Mouse (Mus musculus): ENCODE results near the gene Omg. TPM values are rescaled to one million over a fixed set of nuclear protein-coding genes. Genes with fewer than 3 reads are reported as not detected.
A peak's percentile ranks its signal among the peaks of the same experiment; 100 is the strongest.

Gene Omg
- total RNA-seq (2015; ENCODE audit: low replicate concordance) (not detected in 2 replicates), total RNA-seq (2017; ENCODE audit: low replicate concordance) (not detected in 2 replicates)

DNA sequence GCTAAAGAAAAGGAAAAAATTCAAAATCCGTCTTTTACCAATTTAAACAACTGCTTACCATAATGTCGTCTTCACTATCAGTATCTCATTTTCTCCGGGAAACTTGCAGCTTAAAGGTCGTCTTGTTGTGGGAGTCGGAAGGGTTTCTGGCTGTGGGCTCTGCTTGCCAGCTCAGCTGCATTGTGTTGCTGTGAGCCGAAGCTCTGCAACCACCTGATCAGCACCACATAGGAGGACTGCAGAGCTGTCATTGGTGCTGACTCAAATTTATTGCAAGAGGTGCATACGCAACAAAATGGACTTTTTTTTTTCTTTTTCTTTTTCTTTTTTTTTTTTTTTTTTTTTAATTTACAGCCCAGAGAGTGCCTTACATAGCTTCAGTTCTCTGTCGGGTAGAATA, at the start of gene Omg:
Gene Omg, minus strand, starts transcription at position 240 of the 400 bp plus-strand sequence.
- ATAC-seq (replicated peaks; ENCODE audit: low FRiP score, poor library complexity, severe bottlenecking) = no peak

- ATAC-seq (replicated peaks; ENCODE audit: low FRiP score, poor library complexity, severe bottlenecking) = peak; percentile 57; the same call in 1 of the 2 replicates
Observed at GRCm38 (mm10) chr11:79552622-79553021, 48.7 kb upstream of the Omg start.

DNA sequence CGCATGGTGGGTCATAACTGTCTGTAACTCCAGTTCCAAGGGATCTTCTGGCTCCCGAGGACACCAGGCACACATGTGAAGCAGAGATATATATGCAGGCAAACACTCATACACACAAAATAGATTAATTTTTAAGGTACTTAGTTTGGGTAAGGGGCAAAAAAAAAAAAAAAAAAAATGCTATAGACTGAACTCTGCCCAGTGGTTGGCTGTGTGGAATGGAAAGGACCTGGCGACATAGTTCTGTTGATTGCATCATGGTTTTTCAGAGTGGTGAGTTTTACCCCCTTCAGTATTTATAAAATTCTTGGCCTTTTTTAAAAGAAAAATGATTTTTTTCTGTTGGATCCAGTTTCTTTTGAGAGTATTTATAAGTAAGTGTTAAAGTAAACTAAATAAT, 32.4 kb upstream of the Omg start:
- no peak for ATAC-seq (replicated peaks; ENCODE audit: low FRiP score, poor library complexity, severe bottlenecking)

DNA sequence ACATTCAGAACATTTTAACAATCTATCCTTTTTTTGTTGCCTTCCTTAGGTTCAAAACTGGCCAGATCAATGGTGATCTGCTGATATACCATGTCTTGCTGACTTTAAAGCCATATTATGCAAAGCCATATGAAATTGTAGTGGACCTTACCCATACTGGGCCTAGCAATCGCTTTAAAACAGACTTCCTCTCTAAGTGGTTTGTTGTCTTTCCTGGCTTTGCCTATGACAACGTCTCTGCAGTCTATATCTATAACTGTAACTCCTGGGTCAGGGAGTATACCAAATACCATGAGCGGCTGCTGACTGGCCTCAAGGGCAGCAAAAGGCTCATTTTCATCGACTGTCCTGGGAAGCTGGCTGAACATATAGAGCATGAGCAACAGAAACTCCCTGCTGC, 31.7 kb upstream of the Omg start:
- ATAC-seq (replicated peaks; ENCODE audit: low FRiP score, poor library complexity, severe bottlenecking) = no peak

GRCm38 (mm10) chr11:79533950-79534690, 30.2 kb upstream of the Omg start:
- ATAC-seq (replicated peaks; ENCODE audit: low FRiP score, poor library complexity, severe bottlenecking) = no peak

GRCm38 (mm10) chr11:79533311-79533710, 29.4 kb upstream of the Omg start:
- no peak for ATAC-seq (replicated peaks; ENCODE audit: low FRiP score, poor library complexity, severe bottlenecking)

DNA sequence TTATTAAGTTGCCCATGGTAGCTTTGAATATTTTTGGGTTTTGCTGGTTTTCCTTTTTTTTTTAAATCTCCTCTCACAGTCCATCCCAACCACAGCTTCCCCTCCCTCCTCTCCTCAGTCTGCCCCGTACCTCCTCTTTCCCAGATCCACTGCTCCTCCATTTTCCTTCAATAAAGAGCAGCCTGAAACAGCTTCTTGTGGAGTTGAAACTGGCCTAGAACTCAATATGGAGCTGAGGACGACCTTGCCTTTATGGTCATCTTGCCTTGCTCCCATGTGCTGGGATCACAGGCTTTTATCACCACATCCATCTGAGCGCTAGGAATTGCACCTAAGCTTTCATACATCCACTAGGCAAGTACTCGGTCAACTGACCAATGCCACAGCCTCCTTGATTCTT, 27.6 kb upstream of the Omg start:
- ATAC-seq (replicated peaks; ENCODE audit: low FRiP score, poor library complexity, severe bottlenecking) = no peak

GRCm38 (mm10) chr11:79530774-79531173, 26.9 kb upstream of the Omg start:
- ATAC-seq (replicated peaks; ENCODE audit: low FRiP score, poor library complexity, severe bottlenecking) = no peak

DNA sequence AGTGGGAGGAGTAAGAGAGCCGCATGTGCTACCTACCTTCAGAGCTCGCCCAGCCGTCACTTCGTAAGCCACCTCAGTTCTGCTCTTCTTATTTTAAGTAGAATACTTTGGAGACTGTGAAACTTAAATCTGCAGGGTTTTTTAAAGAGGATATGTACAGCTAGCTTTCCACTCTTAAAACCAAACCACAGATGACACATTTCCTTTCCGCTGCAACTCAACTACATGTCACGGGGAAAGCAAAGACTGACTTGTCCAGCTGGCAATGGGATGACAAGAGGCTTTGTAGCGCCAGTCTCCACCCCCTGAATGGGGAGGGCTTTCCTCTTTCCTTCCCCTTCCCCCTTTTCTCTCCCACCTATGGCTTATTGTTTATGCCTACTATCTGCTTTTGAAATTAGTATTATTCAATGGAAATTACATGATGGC, 26.5 kb upstream of the Omg start, which contains the start of the genes Evi2 and Evi2a:
Gene Evi2, minus strand, starts transcription at position 257 of the 429 bp plus-strand sequence.
Gene Evi2a, minus strand, starts transcription at position 277 of the 429 bp plus-strand sequence.
- ATAC-seq (replicated peaks; ENCODE audit: low FRiP score, poor library complexity, severe bottlenecking) = no peak

GRCm38 (mm10) chr11:79529736-79530135, 25.9 kb upstream of the Omg start:
- ATAC-seq (replicated peaks; ENCODE audit: low FRiP score, poor library complexity, severe bottlenecking) = no peak

DNA sequence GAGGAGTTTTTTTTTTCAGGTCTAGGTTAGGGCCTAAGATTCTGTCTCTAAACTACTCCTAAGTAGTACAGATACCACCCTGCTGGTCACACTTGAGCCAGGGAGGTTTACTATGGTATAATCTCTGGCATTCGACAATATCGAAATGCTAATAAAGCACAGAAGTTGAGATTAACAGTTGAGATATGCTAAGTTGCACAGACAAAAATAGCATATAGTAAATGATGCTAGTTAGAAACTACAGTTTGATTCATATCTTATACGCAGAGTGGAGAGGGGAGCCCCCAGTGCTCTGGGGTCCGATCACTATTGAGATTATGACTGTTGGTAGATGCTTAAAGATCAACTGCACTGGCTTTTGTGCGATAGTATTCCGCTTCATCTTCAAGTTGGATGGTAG, 25.3 kb upstream of the Omg start:
- no peak for ATAC-seq (replicated peaks; ENCODE audit: low FRiP score, poor library complexity, severe bottlenecking)

DNA sequence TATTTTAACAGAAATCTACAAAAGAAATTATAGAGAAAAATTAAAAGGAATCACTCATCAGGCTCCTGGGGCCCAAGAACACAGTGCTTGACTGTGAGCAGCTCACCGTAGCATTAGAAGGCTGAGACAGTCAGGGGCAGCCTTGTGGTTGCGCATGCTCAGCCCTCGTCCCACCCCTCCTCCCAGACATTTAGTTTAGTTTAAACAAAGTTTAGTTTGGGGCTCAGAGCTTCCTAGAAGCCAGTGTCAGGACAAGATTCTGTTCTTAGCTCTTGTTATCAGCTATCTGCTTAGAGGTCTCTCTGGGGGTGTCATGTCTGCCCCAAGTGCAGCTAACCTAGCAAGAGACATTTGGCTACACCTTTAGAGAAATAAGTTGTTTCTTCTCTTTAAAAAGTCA, 24.7 kb upstream of the Omg start:
- 0 out of 2 replicates have a peak, but pooled peaks have one; percentile 37 for ATAC-seq (replicated peaks; ENCODE audit: low FRiP score, poor library complexity, severe bottlenecking)

DNA sequence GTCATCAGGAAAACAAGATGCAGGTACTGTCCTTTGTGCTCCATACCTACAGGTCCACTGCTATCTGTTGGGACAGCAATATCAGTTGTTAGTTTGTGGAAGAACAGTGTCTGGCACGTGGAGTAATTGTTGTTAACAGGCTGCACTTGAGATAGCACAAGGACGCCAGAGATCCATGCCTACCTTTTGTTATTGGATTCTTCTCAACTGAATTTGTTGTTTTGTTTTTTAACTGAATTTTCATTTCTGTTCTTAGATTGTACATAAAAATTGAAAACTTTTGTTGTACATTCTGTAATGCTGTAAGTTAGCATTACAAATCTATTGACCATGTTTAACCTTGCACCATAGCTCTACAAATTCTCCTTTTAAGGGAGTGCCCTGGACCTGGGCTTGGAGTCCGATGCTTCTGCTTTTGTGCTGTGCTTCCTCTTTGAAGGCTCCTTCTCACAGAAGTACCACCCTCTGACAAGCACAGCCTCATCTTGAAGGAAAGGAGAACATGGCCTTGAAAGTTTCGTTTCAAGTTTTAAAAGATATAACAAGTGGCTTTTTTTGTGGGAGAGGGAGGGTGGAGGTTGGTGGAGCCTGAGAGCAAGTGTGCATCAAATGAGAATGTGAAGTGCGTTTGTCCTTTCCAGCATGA, 24.0 kb upstream of the Omg start:
- ATAC-seq (replicated peaks; ENCODE audit: low FRiP score, poor library complexity, severe bottlenecking) = no peak

DNA sequence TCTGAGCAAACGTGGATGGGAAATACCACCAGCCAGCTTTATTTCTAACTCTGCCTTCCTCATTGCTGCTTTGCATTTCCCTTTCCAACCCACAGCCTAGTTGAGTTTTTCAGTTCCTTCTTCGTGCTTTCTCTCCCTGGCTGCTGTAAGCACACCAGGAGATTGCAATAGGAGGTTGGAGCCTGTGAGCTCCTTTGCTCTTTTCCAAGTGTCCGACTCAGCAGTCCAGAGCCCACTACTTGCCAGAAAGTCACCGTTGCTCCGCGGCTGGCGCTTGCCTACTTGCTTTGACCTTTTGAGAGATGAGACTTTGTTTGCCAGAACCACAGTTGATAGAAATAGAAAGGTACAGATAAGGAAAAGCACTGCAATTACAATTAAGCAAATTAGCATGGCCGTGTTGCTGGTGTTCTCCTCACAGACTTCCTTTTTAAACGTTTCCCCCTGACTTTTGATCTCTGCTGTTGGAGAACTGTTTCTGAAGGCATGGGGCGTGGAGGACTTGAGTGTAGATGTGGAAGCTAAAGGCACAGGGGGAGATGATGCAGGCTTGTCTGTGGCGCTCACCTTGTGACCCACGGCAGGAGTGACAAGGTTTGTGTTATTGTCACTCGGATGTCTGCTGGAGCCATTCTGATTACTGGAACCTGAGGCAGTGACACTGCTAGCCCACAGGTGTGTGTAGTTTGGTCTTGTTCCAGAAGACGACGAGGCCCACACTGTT, 23.3 kb upstream of the Omg start:
- no peak for ATAC-seq (replicated peaks; ENCODE audit: low FRiP score, poor library complexity, severe bottlenecking)

DNA sequence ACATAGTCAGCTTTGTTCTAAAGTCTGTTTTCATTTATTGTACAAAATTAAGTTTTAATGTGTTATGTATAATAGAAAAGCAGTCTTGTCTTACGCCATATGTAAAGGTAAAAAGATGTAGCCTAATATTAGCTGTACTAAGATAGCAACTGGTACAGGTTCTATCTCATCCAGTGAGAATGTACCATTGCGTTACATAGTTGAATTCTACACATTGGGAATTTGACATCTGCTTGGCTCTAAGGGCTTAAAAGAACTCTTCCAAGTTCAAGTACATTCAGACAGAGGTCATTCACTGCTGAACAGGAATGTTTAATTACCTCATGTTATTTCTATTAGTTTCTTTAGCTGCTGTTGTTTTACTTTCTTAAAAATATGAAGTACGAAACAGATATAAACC, 22.7 kb upstream of the Omg start:
- ATAC-seq (replicated peaks; ENCODE audit: low FRiP score, poor library complexity, severe bottlenecking) = no peak

GRCm38 (mm10) chr11:79524310-79524575, 20.4 kb upstream of the Omg start:
- ATAC-seq (replicated peaks; ENCODE audit: low FRiP score, poor library complexity, severe bottlenecking) = no peak

DNA sequence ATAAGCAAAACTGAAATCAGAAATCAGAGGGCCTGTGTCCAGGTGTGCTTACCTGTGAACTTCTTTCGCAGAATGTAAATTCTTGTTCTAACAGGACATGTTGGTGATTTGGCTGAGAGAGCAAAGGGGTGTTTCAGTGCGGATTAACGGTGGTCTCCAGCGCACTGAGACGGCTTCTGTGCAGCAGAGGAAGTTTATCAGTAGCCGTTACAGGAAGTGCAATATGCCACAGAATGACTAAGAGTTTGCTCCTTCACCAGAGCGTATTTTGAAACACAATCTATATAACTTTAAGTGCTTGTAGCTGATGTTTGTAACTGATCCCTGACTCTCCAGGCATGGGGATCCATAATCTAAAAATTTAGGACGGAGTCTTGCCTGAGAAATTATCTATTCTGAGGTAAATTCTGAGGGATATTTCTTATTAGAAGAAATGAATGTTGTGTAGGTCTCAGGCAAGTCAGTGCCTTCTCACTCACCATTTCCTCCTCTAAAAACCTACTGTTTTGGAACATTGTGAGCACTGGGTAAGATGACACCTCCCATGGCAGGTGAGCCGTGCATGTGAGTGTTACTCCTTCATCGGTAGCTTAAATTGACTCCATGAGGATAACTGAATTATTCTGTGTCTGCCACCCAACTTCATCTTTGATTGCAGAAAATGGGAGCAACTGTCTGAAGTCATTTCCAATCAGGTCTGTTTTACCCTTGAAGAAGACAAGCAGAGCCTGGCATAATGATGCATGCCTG, 19.9 kb upstream of the Omg start, which contains the start of gene Evi2b:
Gene Evi2b, minus strand, starts transcription at position 203 of the 750 bp plus-strand sequence.
- 0 out of 2 replicates have a peak, but pooled peaks have one; percentile 27 for ATAC-seq (replicated peaks; ENCODE audit: low FRiP score, poor library complexity, severe bottlenecking)

DNA sequence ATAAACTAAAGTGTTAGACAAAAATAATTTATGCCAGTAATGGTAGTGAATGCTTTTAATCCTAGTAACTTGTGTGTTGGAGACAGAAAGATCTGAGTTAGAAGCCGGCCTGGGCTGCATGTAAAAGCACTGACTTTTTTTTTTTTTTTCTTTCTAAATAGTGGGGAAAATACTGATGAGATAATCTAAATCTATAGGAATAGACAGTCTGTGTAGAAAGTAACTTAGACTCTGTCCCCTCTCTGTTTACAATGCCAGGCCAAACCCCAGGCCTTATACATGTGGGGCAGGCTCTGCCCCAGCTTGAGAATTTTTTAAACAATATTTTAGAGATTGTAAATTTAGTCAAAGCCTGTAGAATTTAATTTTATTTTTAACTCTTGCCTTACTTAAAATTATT, 19.1 kb upstream of the Omg start:
- ATAC-seq (replicated peaks; ENCODE audit: low FRiP score, poor library complexity, severe bottlenecking) = no peak

DNA sequence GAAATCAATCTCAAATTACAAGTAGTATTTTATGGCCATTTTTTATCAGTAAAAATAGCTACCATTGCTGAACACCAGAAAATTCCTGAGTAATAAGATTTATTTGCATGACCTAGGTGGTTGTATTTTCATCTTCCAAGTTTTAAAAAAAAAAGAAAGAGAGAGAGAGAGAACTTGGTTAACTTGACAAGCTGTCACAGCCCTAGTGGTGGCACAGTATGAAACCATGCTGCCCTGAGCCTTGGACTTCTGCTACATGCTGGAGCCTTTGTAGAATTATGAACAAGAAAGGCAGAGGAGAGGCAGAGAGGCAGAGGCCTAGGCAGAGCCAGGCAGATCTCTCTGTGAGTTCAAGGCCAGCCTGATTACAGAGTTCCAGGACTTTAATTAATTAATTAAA, 18.0 kb upstream of the Omg start:
- ATAC-seq (replicated peaks; ENCODE audit: low FRiP score, poor library complexity, severe bottlenecking) = no peak

DNA sequence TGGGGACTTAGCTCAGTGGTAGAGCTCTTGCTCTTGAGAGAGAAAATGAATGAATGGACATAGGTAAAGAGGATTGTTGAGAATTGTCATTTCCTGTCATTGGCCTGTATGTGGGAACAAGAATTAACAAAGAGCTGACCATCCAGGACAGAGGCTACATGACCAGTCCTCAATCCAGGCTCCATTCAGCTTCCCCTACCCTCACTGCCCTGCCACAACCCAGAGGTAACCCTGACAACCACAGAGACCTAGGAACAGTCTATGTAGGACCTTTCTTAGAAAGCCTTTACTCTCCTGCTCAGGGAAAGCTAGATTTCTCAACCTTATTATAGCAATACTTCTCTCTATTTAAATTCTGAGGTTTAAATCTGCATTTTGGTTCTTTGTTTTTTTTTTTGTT, 16.9 kb upstream of the Omg start:
- no peak for ATAC-seq (replicated peaks; ENCODE audit: low FRiP score, poor library complexity, severe bottlenecking)
